Mouse (Mus musculus): ENCODE results near the gene Nudt14. TPM values are rescaled to one million over a fixed set of nuclear protein-coding genes. Genes with fewer than 3 reads are reported as not detected.

The Nudt14 gene
- total RNA-seq, 1 experiment = 21.9 TPM

DNA sequence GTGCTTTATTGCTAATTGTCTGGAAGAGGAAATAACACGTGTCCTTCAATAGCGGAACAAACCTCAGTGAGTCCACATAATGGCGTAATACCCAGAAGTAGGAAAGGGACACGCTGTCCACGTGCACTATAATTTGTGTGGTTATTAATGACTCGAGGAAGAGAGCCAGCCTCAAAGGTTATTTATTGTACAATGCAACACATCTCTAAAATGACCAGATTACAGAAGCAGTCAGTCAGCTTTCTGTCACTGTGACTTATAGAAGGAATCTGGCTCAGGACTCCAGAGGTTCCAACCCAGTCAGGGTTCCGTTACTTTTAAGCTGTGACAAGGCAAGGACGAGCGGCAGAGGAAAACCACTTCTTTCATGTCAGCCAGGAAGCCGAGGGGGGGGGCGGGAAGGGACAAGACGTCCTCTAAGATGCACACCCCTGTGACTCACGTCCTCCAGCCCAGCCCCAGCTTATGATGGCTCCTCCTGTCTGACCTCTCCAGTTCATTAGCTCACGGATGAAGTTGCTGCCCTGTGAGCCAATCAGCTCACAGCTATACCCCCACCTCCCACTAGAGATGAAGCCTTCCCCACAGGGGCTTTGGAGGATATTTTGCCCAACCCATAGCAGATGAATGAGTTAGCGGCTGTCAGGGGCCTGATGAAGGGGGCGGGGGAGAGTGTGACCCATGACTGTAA lies 44.3 kb downstream of the Nudt14 start:
- Histone ChIP-seq H3K9ac (ENCODE audit: insufficient read depth, low read depth, low read length, poor library complexity, severe bottlenecking) (no peak overlapping the region), H3K9me3 (ENCODE audit: control insufficient read depth, insufficient read depth, low read depth, low read length) (no peaks in the 10 kb centered on the region), H3K36me3 (ENCODE audit: control insufficient read depth, insufficient read depth, low read length, poor library complexity, severe bottlenecking) (no peaks in the 10 kb centered on the region), H3K27ac (ENCODE audit: insufficient read depth, low read depth, low read length, poor library complexity, severe bottlenecking) (no peak overlapping the region), H3K4me1 (ENCODE audit: control insufficient read depth in 2 of 2, insufficient read depth in 2 of 2, low read length in 2 of 2, poor library complexity in 1 of 2) (no peaks in the 10 kb centered on the region), H3K4me3 (ENCODE audit: insufficient read depth in 1 of 2, low read depth in 1 of 2, low read length in 2 of 2, poor library complexity in 1 of 2, severe bottlenecking in 1 of 2) (no peak overlapping the region)
- TF ChIP-seq CHD2 (IDR thresholded peaks at IDR 0.05; ENCODE audit: low read depth, low read length) = no peak
- TF ChIP-seq ZNF384 (IDR thresholded peaks at IDR 0.05; ENCODE audit: low read depth, low read length) = no peak
- TF ChIP-seq HCFC1 (IDR thresholded peaks at IDR 0.05; ENCODE audit: borderline replicate concordance, insufficient read depth, low read length) = no peak
- no peak for TF ChIP-seq MAFK (IDR thresholded peaks at IDR 0.05; ENCODE audit: insufficient read depth, low read depth, low read length)
- TF ChIP-seq ZC3H11A (IDR thresholded peaks at IDR 0.05; ENCODE audit: borderline replicate concordance, low read depth, low read length) = no peak
- no peak for DNase-seq (ENCODE audit: low read depth, low spot score)
- in situ Hi-C loops (cut with MboI; ENCODE audit: low sequenced_read_pairs in 2 of 2, unreplicated experiment in 2 of 2) = no loop called here

DNA sequence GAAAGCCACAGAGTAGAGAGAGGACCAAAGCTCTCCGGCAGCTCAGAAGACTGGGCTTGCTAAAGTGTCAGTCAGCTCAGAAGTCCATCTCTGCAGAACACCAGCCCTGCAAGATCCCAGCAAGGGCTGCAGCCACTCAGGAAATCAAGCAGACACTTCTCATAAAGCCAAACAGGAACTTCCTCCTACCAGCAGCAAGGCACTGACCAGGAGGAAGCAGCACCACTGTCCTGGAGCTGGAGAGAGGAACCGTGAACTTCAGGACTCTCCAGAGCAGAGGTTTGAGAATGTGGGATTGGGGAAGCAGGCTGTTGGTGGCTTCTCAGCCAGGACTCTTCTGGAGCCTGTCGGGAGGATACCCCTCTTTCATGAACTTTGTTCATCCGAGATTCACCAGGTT lies 47.0 kb downstream of the Nudt14 start:
- Histone ChIP-seq H3K4me3 (ENCODE audit: insufficient read depth in 1 of 2, low read depth in 1 of 2, low read length in 2 of 2, poor library complexity in 1 of 2, severe bottlenecking in 1 of 2) (no peak overlapping the region), H3K27ac (ENCODE audit: insufficient read depth, low read depth, low read length, poor library complexity, severe bottlenecking) (no peak overlapping the region), H3K4me1 (ENCODE audit: control insufficient read depth in 2 of 2, insufficient read depth in 2 of 2, low read length in 2 of 2, poor library complexity in 1 of 2) (no peaks in the 10 kb centered on the region), H3K9me3 (ENCODE audit: control insufficient read depth, insufficient read depth, low read depth, low read length) (peaks cover 5% of the 10 kb centered on the region), H3K36me3 (ENCODE audit: control insufficient read depth, insufficient read depth, low read length, poor library complexity, severe bottlenecking) (no peaks in the 10 kb centered on the region), H3K9ac (ENCODE audit: insufficient read depth, low read depth, low read length, poor library complexity, severe bottlenecking) (no peak overlapping the region)
- DNase-seq (ENCODE audit: low read depth, low spot score) = no peak
- in situ Hi-C loops (cut with MboI; ENCODE audit: low sequenced_read_pairs in 2 of 2, unreplicated experiment in 2 of 2) = no loop called here
- TF ChIP-seq ZNF384 (IDR thresholded peaks at IDR 0.05; ENCODE audit: low read depth, low read length) (no peak), CHD2 (IDR thresholded peaks at IDR 0.05; ENCODE audit: low read depth, low read length) (no peak), MAFK (IDR thresholded peaks at IDR 0.05; ENCODE audit: insufficient read depth, low read depth, low read length) (no peak), HCFC1 (IDR thresholded peaks at IDR 0.05; ENCODE audit: borderline replicate concordance, insufficient read depth, low read length) (no peak), ZC3H11A (IDR thresholded peaks at IDR 0.05; ENCODE audit: borderline replicate concordance, low read depth, low read length) (no peak)

DNA sequence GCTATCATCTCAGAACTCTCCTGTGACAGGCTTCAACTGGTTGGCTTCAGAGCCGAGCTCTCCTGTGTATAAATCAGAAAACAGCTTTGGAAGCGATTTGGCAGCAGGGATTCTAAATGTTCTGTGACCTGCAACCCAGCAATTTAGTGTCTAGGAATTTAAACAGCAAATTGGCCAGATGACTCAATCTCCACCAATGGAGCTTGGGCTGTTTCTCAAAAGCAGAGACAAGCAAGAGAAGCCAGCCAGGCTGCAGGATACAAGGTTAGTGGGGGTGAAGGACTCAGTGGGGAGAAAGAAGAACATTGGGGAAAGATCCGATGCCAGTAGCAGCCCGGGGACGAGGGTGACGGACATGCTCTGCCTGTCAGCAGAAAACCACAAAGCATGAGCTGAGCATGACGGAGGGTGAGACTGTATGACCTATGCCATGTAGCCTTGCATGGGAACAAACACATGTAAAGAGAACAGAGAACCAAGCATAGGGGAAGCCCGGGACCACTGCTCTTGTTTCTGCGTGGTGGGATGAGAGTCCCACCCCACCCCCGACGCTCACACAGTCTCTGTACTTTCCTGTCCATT lies 47.5 kb downstream of the Nudt14 start:
- Histone ChIP-seq H3K36me3 (ENCODE audit: control insufficient read depth, insufficient read depth, low read length, poor library complexity, severe bottlenecking) (no peaks in the 10 kb centered on the region), H3K27ac (ENCODE audit: insufficient read depth, low read depth, low read length, poor library complexity, severe bottlenecking) (no peak overlapping the region), H3K9me3 (ENCODE audit: control insufficient read depth, insufficient read depth, low read depth, low read length) (peaks cover 5% of the 10 kb centered on the region), H3K9ac (ENCODE audit: insufficient read depth, low read depth, low read length, poor library complexity, severe bottlenecking) (no peak overlapping the region), H3K4me1 (ENCODE audit: control insufficient read depth in 2 of 2, insufficient read depth in 2 of 2, low read length in 2 of 2, poor library complexity in 1 of 2) (no peaks in the 10 kb centered on the region), H3K4me3 (ENCODE audit: insufficient read depth in 1 of 2, low read depth in 1 of 2, low read length in 2 of 2, poor library complexity in 1 of 2, severe bottlenecking in 1 of 2) (no peak overlapping the region)
- no peak for DNase-seq (ENCODE audit: low read depth, low spot score)
- no peak for TF ChIP-seq ZC3H11A (IDR thresholded peaks at IDR 0.05; ENCODE audit: borderline replicate concordance, low read depth, low read length)
- no peak for TF ChIP-seq MAFK (IDR thresholded peaks at IDR 0.05; ENCODE audit: insufficient read depth, low read depth, low read length)
- in situ Hi-C loops (cut with MboI; ENCODE audit: low sequenced_read_pairs in 2 of 2, unreplicated experiment in 2 of 2) = no loop called here

GRCm38 (mm10) chr12:112885465-112885864 lies 56.5 kb downstream of the Nudt14 start:
- Histone ChIP-seq H3K9ac (ENCODE audit: insufficient read depth, low read depth, low read length, poor library complexity, severe bottlenecking) (no peak overlapping the region), H3K4me3 (ENCODE audit: insufficient read depth in 1 of 2, low read depth in 1 of 2, low read length in 2 of 2, poor library complexity in 1 of 2, severe bottlenecking in 1 of 2) (no peak overlapping the region), H3K36me3 (ENCODE audit: control insufficient read depth, insufficient read depth, low read length, poor library complexity, severe bottlenecking) (no peaks in the 10 kb centered on the region), H3K9me3 (ENCODE audit: control insufficient read depth, insufficient read depth, low read depth, low read length) (peaks cover 6% of the 10 kb centered on the region), H3K27ac (ENCODE audit: insufficient read depth, low read depth, low read length, poor library complexity, severe bottlenecking) (no peak overlapping the region), H3K4me1 (ENCODE audit: control insufficient read depth in 2 of 2, insufficient read depth in 2 of 2, low read length in 2 of 2, poor library complexity in 1 of 2) (no peaks in the 10 kb centered on the region)
- no peak for DNase-seq (ENCODE audit: low read depth, low spot score)
- in situ Hi-C loops (cut with MboI; ENCODE audit: low sequenced_read_pairs in 2 of 2, unreplicated experiment in 2 of 2) = no loop called here
- TF ChIP-seq ZNF384 (IDR thresholded peaks at IDR 0.05; ENCODE audit: low read depth, low read length) (no peak), MAFK (IDR thresholded peaks at IDR 0.05; ENCODE audit: insufficient read depth, low read depth, low read length) (no peak), HCFC1 (IDR thresholded peaks at IDR 0.05; ENCODE audit: borderline replicate concordance, insufficient read depth, low read length) (no peak), ZC3H11A (IDR thresholded peaks at IDR 0.05; ENCODE audit: borderline replicate concordance, low read depth, low read length) (no peak), CHD2 (IDR thresholded peaks at IDR 0.05; ENCODE audit: low read depth, low read length) (no peak)

Other genes starting within 250 kb of the Nudt14 start
- gene Cep170b, start 221.7 kb downstream of the Nudt14 start, total RNA-seq (2012; rRNA removed) = 46.1 and 47.7 TPM in 2 replicates
- 2.4 and 4.7 TPM in 2 replicates for gene Pld4, start 181.5 kb downstream of the Nudt14 start, total RNA-seq (2012; rRNA removed)
- gene Ahnak2, start 139.5 kb downstream of the Nudt14 start, total RNA-seq (2012; rRNA removed) = 22.8 and 25.2 TPM in 2 replicates
- gene Clba1, start 133.2 kb downstream of the Nudt14 start, total RNA-seq (2012; rRNA removed) = 3.1 and 5.0 TPM in 2 replicates
- 74.8 and 78.2 TPM in 2 replicates for gene Cdca4, start 112.7 kb downstream of the Nudt14 start, total RNA-seq (2012; rRNA removed)
- 0.36 and 0.48 TPM in 2 replicates for gene Gpr132, start 73.9 kb downstream of the Nudt14 start, total RNA-seq (2012; rRNA removed)
- 54.1 and 129 TPM in 2 replicates for gene Jag2, start 12.3 kb downstream of the Nudt14 start, total RNA-seq (2012; rRNA removed)
- 13.4 and 15.2 TPM in 2 replicates for gene Btbd6, start 34.4 kb upstream of the Nudt14 start, total RNA-seq (2012; rRNA removed)
- gene Brf1, start 58.6 kb upstream of the Nudt14 start, total RNA-seq (2012; rRNA removed) = 56.4 and 63.4 TPM in 2 replicates
- 17.2 and 20.7 TPM in 2 replicates for gene Pacs2, start 72.4 kb upstream of the Nudt14 start, total RNA-seq (2012; rRNA removed)
- gene Tex22, start 132.4 kb upstream of the Nudt14 start, total RNA-seq (2012; rRNA removed) = 0.22 and 0.79 TPM in 2 replicates
- 30.3 and 49.7 TPM in 2 replicates for gene Mta1, start 156.2 kb upstream of the Nudt14 start, total RNA-seq (2012; rRNA removed)
- gene Crip2, start 198.1 kb upstream of the Nudt14 start, total RNA-seq (2012; rRNA removed) = 54.6 and 62.2 TPM in 2 replicates
- 173 and 210 TPM in 2 replicates for gene Crip1, start 204.2 kb upstream of the Nudt14 start, total RNA-seq (2012; rRNA removed)
- 30.3 and 48.0 TPM in 2 replicates for gene Tedc1, start 214.3 kb upstream of the Nudt14 start, total RNA-seq (2012; rRNA removed)
- gene Tmem121, start 243.8 kb upstream of the Nudt14 start, total RNA-seq (2012; rRNA removed) = 12.5 and 20.3 TPM in 2 replicates

Measured in ES-E14 (cell line).